Mouse (Mus musculus): Measurements from ENCODE around the gene Cbfa2t3.

Gene Cbfa2t3

DNA sequence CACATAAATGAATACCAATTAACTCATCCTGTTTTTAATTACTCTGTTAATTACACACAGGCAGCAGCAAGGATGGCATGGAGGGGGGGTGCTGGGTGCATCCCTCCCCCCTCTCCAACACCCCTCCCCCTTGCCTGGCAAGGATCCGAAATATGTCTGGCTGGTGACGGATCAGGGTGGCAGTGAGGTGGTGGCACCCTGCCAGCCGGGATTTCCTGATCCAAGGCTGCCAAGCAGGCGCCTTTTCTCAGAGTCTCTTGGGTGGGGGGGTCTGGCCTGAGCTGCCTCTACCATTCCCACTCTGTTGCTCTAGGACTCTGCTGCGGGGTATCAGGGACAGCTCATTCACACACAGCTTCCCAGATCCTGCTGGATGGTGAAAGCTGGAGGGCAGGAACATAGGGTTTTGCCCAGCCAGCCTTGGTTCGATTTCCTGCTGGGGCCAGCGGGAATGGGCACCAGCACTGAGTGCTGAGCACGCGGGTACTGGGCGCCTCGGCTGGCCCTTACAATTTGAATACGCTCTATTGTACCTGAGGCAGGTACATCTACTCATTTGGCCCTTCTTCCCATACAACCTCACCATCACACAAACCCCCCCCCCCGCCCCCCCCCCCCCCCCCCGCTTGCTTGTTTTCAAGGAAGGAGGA lies 33.1 kb downstream of the Cbfa2t3 start:
- peak; percentile 58 for DNase-seq (ENCODE audit: low spot score)

DNA sequence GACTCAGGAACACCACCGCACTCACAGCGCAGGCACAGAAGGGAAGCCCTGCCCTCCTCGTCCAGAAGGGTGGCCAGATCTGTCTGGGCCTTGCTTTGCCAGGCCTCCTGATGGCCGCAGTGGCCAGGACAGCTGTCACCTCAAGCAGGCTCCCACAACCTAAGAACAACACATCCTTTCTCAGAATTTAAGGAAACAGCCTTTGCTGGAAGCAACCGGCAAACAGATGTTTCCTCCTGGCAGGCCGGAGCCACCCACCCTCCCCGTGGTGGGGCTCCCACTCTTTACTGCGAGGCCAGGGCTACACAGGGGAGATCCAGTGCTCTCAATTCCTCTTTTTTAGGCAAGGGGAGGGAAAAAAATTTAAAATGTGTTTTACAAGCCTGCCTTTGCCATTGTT lies 33.7 kb downstream of the Cbfa2t3 start:
- DNase-seq (ENCODE audit: low spot score): peak; percentile 21

DNA sequence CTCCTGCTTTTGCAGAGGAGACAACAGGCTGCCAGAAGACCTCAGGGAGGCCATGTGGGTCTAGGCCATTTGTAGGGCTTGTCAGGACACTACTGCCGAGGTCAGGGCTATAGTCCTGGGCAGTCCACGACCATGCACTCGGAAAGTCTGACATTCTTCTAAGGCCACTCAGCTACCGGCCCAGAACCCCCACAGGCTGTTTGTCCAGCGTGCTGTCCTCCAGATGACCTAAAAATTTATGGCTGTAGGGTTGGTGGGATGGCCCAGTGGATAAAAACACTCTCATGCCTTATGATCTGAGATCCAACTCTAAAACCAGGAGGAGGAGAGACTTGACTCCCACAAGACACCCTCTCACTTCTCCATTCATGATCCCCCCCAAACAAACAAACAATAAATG lies 35.2 kb downstream of the Cbfa2t3 start:
- DNase-seq (ENCODE audit: low spot score): no peak

DNA sequence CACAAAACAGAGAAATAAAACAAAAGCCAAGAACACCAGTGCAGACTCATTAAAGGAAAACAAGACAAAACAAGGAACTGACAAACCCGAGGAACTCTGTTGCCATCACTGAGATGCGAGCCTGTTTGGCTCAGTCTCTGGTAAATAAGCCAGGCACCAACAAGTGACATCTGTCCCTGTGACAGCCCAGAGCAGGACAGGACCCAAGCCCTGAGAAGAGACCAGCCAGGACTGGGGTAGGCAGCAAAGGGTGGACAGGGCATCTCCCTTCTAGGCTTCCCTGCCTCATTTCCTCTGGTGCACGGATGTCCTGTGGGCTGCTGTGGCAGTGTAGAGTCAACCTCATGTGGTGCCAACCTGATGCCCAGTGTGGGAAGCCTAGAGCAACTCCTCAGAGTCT lies 35.8 kb downstream of the Cbfa2t3 start:
- no peak for DNase-seq (ENCODE audit: low spot score)

DNA sequence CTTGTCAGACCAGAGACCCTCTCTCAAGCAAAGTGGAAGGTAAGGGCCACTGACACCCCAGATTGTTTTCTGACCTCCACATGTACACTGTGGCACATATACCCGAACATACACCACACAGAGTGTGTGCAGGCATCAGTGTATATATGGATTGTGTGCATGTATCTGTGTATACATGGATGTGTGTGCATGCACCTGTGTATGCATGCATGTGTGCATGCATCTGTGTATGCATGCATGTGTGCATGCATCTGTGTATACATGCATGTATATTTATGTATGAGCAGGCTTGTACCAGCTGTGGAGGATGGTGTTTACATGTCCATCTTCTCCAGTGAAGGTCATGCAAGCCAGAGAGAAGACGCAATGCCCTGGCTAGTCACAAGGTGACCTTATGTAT lies 37.0 kb downstream of the Cbfa2t3 start:
- no peak for DNase-seq (ENCODE audit: low spot score)

DNA sequence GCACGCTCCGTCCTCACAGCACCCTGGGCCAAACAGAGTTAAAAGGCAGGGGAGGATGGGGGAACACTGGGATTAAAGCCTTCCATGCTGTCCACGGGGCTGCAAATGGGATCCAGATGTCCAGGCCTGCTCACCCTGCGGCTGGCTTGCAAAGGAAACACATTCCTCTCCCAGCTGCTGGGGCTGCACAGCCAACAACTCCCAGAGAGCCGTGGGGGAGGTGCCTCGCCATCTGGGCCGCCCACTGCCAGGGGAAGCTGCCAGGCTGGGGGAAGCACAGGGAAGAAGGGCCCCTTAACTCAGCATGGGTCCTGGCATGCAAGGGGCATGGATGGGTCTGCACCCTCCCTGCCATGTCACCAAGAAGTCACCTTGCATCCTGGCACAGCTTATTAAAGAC lies 37.8 kb downstream of the Cbfa2t3 start:
- DNase-seq (ENCODE audit: low spot score): peak; percentile 73

DNA sequence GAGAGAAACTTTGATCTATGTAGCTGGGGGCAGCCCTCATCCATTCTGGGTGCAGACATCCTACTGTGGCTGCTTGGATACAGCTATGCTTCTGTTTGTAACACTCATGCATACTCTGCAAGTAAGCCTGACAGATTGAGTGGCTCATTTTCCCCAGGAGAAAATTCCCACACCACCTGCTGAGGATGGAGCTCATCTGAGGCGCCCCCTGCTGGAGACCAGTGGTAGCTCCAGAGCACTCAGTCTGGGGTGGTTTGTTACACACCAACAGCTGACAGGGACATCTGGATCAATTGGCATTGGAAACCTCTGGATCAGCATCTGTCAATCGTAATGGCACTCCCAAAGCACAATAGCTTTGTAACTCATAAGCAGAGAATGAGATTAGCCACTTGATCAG lies 38.9 kb downstream of the Cbfa2t3 start:
- no peak for DNase-seq (ENCODE audit: low spot score)

DNA sequence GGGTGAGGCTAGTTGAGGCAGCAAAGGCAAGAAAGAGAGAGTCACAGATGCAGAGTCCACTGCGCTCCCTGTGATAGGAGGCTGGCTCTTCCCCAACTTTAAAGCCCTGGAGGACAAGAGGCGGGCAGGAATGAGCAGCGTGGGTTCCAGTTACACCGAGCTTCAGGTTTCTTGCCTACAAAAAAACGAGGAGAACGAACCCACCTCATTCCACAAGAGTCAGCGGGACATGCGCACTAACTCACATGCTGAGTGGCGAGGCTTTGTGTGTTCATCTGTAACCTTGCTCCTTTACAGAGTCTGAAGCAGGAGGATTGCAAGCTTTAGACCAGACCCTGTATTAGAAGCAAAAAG lies 40.1 kb downstream of the Cbfa2t3 start:
- no peak for DNase-seq (ENCODE audit: low spot score)

DNA sequence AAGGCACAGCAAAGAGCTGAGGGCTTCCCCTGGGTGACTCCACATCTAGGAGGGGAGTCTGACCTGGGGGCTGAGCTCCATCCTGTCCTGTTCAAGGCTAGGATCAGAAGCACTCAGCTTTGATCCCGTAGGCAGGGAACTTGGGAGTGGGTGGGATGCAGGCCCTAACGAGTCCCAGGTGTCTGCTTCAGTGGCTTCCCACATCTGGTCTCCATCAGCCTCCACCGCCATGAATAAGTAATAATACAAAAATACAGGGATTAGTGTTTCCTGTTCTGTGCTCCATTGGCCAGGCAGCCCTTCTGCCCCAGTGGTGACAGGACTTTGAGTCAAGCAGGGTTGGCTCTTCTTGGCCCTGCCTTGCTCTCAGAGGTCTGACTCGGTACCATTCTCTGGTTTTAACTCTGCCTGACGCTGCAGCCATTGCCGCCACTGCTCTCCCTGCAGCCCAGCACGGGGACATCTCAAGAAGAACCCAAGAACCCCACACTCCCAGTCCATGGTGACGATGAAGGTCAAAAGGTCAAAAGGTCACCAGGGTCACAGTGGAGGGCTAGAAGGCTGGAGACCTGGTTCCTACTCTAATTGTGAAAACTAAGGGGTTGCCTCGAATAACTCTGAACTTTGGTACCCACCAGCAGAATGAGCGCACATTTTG lies 40.6 kb downstream of the Cbfa2t3 start:
- no peak for DNase-seq (ENCODE audit: low spot score)

DNA sequence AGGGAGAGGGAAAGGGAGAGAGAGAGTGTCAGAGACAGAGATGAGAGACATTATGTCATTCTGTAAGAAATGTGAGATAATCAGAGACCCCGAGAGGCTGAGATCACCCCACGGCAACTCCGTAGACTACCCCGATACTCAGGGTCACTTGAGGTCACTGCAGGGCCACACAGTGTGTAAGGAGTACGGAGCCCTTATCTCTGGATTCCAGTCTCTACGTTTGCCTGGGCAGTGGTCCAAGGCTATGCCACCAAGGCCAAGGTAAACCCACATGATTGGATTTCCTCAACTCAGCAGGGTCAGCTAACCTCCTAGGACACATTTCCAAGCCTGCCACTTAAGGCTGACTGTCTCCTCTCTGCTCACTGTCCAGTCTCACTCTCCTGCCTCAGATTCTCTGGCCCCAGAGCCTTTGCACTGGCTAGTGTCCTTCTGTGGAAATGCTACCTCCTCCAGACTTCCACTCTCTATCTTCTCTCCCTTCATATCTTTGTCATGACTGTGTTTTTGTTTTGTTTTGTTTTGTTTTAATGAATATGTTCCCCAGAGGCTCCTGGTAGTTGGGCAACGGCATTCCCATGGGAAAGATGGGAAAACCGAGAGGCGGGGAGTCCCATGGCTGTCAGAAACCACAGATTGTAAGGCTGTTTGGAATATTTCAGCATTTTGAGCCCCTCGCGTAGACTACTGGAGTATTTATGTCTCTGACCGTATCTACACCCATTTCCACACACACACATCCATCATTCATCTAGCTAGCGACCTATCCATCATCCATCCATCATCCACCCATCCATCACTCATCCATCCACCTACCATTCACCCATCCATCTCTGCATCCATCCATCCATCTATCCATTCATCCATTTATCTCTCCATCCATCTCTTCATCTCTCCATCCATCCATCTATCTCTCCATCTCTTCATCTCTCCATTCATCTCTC lies 42.6 kb downstream of the Cbfa2t3 start:
- peak; percentile 39 for DNase-seq (ENCODE audit: low spot score)

DNA sequence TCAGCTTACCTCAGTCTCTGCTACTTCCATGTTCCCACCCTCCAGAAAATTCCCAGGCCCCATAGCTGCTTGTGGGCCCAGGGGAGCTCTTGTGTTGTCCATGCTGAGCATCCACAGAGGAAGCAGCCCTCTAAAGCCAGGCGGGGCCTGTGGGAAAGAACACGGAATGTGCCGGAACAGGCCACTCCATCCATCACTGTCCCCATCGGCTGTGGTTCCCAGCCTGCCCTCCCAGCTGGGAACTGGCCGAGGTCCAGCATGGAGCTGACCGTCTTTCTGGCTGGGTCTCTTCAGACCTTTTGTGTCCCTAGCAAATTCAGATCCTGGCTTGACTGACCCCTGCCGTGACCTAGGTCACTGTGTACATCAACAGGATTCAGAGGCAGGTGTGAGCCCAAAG lies 44.1 kb downstream of the Cbfa2t3 start:
- no peak for DNase-seq (ENCODE audit: low spot score)

DNA sequence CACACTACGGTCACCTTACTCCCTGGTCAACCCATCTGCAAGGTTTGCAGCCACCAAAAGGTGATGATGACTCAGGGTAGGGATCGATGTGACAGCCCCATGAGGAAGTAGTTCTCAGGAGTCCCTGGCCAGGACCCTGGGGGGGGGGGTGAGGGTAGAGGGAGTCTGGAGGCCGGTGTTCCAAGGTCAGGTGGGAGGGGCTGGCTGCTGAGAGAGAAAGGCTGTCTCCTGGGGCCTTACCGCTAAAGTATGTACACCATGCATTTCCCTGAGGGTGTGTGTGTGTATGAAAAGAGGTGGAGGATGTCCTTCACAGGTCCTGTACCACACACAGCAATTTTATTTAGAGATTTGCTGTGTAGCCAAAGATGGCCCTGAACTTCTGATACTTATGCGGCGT lies 46.3 kb downstream of the Cbfa2t3 start:
- DNase-seq (ENCODE audit: low spot score): no peak

DNA sequence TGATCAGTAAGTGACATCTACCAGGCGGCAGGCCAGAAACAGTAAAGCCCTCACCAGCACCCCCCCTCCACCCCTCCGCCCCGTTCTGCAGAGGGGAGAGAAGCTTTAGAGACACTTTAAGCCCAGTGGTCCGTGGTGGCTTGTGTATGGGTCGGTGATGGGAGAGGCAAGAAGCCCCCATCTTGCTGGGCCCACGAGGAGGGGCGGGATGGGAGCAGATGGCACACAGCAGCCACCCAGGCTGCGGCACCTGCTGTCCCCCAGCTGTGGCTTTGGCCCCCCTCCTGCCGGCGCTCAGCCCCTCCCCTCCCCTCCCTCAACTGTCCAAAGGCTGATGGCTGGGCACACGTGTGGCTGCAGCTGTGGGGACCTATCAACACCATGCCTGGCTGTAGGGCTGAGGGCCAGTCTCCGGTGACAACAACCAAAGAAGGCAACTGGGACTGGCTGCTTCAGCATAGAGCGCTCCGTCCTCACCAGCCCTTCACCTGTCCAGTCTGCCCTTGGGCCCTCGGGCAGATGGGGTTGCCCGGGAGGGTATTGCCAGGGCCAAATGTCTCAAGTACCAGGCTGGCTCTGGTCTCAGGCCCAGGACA lies 47.5 kb downstream of the Cbfa2t3 start:
- DNase-seq (ENCODE audit: low spot score): no peak

DNA sequence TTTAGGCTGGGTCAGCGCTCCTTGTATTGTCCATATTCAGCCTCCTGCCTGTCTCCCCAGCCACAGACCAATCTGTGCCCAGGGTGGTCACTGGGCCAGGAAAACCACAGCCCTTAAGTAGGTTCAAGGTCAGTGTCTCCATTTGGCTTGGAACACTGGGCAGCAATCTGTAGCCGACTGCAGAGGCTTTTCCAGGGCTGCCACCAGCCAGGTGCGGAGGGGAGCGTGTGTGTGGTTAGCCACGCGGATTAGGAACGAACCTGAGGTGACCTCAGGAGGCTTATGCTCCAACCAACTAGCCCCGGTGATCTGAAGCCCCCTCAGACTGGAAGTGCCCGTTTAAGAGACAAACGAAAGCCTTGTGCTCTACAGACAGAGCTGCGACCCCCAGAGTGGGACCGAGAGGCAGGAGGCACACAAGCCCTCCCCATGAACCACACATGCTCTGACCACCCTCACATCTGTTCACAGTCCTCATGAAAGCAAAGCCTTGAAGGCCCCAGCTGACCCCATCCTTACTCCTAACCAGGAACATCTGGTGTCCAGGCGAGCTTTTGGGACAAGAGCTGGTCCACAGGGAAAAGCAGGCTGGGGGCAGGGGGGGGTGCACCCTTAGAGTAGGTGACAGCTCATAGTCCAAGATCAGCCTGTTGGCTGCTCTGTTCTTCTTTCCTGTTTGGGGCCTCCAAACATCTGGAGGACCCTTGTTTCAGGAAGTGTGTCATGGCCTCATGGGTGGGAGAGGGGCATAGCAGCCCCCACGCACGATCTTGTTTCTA lies 50.5 kb downstream of the Cbfa2t3 start:
- DNase-seq (ENCODE audit: low spot score): no peak

DNA sequence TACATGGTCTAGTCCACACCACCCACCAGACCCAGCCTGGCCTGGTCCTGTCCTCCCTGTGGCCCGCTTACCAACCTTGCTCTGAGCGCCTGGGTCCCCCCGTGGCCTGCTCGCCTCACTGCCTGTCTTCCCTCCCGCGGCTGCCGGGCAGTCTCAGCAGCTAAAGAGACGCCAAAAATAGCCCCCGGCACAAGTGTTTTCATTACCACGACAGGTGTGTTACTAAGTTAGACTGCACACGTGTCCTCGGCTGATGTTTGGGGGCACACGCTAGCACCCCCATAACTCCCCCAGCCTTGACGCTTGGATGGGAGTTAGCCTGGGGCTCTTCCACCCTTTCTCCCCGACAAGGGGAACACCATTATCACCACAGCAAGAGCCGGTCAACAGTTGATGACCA lies 52.6 kb downstream of the Cbfa2t3 start:
- no peak for DNase-seq (ENCODE audit: low spot score)

DNA sequence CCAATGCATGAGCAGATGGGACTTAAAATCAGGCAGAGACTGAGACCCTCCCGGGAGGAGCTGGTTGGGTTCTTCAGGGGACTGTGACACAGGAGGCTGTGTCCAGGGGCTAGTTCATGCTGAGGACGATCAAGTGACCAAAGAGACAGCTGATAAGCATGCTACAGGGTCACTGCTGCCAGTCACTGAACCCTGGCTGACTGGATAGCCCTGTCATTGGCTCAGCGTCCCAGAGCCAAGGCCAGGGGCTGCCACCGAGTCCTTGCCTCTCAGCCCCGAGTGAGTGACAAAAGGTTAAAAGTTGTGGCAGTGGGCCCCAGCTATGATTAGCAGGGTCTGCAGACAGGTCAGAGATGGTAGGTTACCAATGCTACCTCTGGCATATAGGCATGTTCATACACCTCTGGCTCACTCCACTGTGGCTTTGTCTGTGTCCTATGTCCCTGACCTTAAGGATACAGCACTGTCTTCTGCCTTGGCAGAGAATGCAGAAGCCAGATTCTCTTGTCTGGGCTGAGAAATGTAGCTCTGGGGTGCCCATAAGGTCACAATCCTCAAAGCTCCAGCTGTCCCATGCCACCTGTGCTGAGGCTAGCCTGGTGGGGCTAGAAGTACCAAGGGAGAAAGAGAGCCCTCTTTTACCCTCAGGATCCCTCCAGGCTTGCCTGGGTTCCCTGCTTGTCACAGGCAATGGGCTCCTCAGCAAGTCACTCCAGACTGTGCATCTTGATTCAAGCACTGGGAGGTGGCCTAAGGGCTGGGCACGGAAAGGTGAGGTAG lies 54.5 kb downstream of the Cbfa2t3 start:
- DNase-seq (ENCODE audit: low spot score): no peak

DNA sequence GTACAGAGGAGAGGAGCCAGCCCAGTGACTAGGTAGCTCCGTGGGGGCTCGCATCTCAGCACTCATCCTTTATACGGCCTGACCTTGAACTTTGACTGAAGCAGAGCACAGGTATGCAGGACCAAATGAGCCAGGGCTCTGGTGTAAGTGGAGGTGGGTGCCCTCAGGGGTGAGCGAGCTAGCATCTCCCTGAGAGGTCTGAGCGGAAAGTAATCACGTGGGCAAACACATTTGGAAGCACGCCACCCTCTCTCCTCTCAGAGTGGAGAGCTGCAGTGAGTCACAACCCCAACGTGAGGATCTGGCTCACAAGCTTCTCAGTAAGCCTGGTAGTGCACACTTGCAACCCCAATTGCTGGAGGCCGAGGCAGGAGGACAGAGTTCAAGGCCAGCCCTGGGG lies 56.8 kb downstream of the Cbfa2t3 start:
- peak; percentile 48 for DNase-seq (ENCODE audit: low spot score)

DNA sequence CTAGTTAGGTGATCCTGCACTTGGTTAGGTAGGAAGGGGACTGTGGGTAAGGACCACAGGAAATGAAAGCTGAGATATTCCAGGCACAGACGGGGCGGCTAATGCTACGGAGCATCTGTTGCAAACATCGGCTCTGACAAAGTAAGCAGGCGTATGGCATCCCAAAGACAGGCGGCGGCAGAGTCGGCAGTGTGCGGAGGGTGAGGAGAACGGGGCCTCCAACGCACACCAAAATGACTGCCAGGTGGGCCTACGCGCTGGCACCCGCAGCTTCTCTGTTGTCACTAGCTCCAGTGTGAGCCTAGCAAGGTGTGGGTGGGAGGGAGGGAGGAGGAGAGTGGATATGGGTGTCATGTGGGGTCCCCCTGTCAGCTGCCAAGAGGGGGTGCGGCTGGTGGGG lies 57.5 kb downstream of the Cbfa2t3 start:
- no peak for DNase-seq (ENCODE audit: low spot score)

DNA sequence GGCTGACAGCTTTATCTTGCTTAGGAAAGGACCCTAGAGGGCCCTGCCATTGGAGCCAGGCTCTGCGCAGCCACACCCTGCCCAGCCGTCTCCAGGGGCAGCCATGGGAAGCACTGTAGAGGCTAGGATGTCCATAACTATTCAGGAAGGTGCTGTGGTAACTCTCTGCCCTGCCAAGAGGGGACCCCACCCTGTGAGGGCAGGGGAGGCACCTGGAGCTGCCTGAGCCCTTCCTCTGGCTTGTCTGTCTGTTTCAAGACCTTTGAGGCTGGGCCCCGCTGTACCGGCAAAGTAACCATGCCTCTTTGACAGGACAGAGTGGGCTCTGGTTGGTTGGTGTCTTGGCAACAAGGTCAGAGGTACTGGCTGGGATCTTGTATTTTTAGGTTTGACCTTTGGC lies 58.1 kb downstream of the Cbfa2t3 start:
- no peak for DNase-seq (ENCODE audit: low spot score)

DNA sequence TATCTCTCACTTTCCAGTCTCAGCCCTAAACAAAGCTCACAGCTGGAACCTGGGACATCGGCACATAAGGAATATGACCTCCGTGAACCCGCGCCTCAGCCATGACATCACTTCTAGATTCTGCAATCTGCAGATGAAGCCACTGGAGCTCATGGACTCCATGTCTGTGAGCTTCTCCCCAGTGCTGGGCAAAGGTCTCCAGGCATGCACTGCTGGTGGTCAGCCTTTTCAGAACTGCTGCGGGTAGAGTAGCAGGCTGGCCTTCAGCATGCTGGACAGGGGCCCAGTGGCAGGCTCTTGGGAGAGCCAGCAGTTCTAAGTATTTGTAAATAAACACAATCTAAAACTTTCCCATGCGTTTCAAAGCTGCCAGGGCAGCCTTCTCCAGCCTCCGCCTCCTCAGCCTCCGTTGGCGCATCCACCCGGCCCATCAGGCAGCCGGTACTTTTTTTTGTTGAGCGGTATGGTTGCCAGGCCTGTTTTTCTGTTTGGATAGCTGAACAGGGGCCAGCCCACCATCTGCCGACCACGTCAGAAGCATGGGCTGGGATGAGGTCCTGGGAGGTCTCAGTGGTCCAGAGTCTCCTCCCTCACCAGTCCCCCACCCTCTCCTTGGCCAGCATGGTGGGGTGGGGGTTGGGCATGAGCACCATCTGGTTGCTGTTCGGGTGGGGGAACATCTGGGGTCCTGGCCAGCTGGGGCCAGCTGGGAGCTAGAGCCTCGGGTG lies 59.2 kb downstream of the Cbfa2t3 start:
- peak; percentile 51 for DNase-seq (ENCODE audit: low spot score)
